Mouse (Mus musculus): Measurements from ENCODE around the gene Gm26992.

Gm26992 gene

DNA sequence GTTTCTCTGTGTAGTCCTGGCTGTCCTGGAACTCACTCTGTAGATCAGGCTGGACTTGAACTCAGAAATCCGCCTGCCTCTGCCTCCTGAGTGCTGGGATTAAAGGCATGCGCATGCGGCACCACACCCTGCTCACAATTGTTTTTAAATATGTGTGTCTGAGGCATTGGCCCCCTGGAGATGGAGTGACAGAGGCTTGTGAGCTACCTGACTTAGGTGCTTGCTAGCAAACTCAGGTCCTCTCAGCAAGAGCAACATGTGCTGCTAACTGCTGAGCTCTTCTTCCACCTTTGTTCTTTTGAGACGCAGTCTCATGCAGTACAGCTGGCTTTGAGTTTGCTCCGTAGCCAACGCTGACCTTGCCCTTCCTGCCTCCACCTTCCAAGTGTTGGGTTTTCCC is 31.0 kb downstream of the Gm26992 start:
- no peaks in the 10 kb centered on the region for H3K36me3 ChIP-seq (ENCODE audit: control insufficient read depth, insufficient read depth, low read length, poor library complexity, severe bottlenecking)
- H3K27me3 ChIP-seq (ENCODE audit: control insufficient read depth, insufficient read depth, low read length, poor library complexity, severe bottlenecking): no peaks in the 10 kb centered on the region

DNA sequence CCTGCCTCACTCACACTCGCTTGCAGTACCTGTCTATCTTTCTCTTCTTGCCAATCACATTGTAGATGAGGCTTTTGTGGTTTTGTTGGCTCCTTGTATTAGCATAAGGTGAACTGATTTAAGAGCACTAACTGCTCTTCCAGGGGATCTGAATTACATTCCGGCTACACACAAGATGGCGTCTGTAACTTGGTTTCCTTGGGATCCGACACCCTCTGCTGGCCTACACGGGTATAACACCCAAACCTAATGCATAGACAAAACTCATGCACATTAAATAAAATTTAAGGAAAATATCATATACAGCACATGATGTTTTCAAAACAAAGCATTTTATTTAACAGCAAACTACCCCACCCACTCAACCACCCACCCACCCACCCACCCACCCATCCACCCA is 38.2 kb downstream of the Gm26992 start:
- DNase-seq (ENCODE audit: low read depth, low spot score): no peak
- H3K36me3 ChIP-seq (ENCODE audit: control insufficient read depth, insufficient read depth, low read length, poor library complexity, severe bottlenecking): no peaks in the 10 kb centered on the region

More for the DNA sequence above, 31.0 kb downstream of the Gm26992 start:
- DNase-seq (ENCODE audit: low read depth, low spot score): no peak

DNA sequence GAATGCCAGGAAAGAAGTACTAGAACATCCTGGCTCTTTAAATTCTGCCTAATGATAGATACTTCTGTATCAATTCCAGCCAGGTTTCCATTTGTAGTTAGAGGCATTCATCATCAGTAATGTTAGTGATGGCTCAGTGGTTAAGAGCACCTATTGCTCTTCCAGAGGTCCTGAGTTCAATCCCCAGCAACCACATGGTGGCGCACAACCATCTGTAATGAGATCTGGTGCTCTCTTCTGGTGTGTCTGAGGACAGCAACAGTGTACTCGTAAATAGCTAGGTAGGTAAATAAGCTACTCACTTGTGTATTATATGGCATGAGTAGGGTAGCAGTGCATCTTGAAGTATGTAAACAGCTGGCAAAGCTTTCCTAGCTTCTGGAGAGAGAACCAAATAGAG is 47.2 kb downstream of the Gm26992 start:
- H3K36me3 ChIP-seq (ENCODE audit: control insufficient read depth, insufficient read depth, low read length, poor library complexity, severe bottlenecking): no peaks in the 10 kb centered on the region
- DNase-seq (ENCODE audit: low read depth, low spot score): no peak
- H3K27me3 ChIP-seq (ENCODE audit: control insufficient read depth, insufficient read depth, low read length, poor library complexity, severe bottlenecking): no peaks in the 10 kb centered on the region

More for the DNA sequence above, 38.2 kb downstream of the Gm26992 start:
- no peaks in the 10 kb centered on the region for H3K27me3 ChIP-seq (ENCODE audit: control insufficient read depth, insufficient read depth, low read length, poor library complexity, severe bottlenecking)

- Histone ChIP-seq H3K27me3 (ENCODE audit: control insufficient read depth, insufficient read depth, low read length, poor library complexity, severe bottlenecking) (no peaks in the 10 kb centered on the region), H3K36me3 (ENCODE audit: control insufficient read depth, insufficient read depth, low read length, poor library complexity, severe bottlenecking) (no peaks in the 10 kb centered on the region)
- no peak for DNase-seq (ENCODE audit: low read depth, low spot score)
These were observed 50.5 kb downstream of the Gm26992 start for GRCm38 (mm10) chrX:103472346-103472745.

DNA sequence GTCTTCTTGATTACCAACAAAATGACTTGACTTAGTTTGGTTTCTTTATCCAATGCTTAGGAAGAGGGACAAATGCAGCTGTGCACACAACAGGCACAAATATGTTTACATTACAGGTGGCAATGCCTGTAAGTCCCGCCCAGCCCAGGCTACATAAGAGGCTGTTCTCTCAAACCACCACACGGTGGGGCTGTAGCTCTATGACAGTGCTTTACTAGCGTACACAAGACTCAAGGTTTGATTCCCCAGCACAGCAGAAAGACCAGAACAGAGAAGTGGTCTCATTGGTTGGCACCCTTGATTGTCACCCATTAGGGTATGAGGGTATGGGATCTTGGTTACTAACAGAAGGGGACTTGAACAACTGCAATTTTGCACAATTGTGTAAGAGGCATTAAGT is 55.7 kb downstream of the Gm26992 start:
- peak; percentile 84 for DNase-seq (ENCODE audit: low read depth, low spot score)
- no peaks in the 10 kb centered on the region for H3K36me3 ChIP-seq (ENCODE audit: control insufficient read depth, insufficient read depth, low read length, poor library complexity, severe bottlenecking)

GRCm38 (mm10) chrX:103481243-103482096 is 59.7 kb downstream of the Gm26992 start:
- H3K27me3 ChIP-seq (ENCODE audit: control insufficient read depth, insufficient read depth, low read length, poor library complexity, severe bottlenecking): no peaks in the 10 kb centered on the region
- no peaks in the 10 kb centered on the region for H3K36me3 ChIP-seq (ENCODE audit: control insufficient read depth, insufficient read depth, low read length, poor library complexity, severe bottlenecking)
- no peak for DNase-seq (ENCODE audit: low read depth, low spot score)

More for the DNA sequence above, 55.7 kb downstream of the Gm26992 start:
- no peaks in the 10 kb centered on the region for H3K27me3 ChIP-seq (ENCODE audit: control insufficient read depth, insufficient read depth, low read length, poor library complexity, severe bottlenecking)

DNA sequence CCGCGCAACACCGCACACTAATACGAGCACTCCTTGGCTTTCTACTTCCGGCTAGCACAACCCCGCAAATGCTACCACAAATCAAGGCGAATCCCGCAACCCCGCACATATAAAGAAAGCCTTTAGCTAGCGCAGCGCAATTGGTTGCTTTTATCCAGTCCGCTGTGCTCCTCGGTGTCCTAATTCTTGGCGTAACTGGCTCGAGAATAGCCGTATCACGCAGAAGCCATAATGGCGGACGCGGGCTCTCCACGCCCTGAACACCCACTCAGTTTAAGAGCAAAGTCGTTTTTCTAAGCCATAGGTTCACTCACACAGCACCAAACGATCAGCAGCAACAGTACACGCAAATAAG is 60.3 kb downstream of the Gm26992 start:
- Histone ChIP-seq H3K36me3 (ENCODE audit: control insufficient read depth, insufficient read depth, low read length, poor library complexity, severe bottlenecking) (no peaks in the 10 kb centered on the region), H3K27me3 (ENCODE audit: control insufficient read depth, insufficient read depth, low read length, poor library complexity, severe bottlenecking) (no peaks in the 10 kb centered on the region)
- DNase-seq (ENCODE audit: low read depth, low spot score): no peak

GRCm38 (mm10) chrX:103483047-103483446 is 61.2 kb downstream of the Gm26992 start:
- DNase-seq (ENCODE audit: low read depth, low spot score): no peak
- Histone ChIP-seq H3K27me3 (ENCODE audit: control insufficient read depth, insufficient read depth, low read length, poor library complexity, severe bottlenecking) (no peaks in the 10 kb centered on the region), H3K36me3 (ENCODE audit: control insufficient read depth, insufficient read depth, low read length, poor library complexity, severe bottlenecking) (no peaks in the 10 kb centered on the region)

DNA sequence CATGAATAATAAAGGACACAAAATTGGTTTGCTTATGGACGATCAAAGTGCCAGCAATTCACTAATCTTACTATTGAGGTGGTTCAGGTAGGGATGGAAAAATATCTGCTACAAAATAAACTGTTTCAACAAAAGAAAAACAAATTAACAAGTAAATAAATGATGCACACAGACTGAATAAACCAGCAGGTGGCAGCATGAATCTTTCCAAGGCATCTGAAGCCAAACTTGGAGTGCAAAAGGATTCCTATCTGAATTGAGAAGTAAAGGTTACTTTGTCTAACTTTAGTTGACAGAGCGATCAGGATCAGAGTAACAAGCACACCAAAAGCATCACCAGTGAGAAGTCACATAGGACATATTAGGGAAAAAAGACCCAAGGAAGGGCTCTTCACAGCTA is 62.2 kb downstream of the Gm26992 start:
- no peaks in the 10 kb centered on the region for H3K27me3 ChIP-seq (ENCODE audit: control insufficient read depth, insufficient read depth, low read length, poor library complexity, severe bottlenecking)
- DNase-seq (ENCODE audit: low read depth, low spot score): peak; percentile 67

DNA sequence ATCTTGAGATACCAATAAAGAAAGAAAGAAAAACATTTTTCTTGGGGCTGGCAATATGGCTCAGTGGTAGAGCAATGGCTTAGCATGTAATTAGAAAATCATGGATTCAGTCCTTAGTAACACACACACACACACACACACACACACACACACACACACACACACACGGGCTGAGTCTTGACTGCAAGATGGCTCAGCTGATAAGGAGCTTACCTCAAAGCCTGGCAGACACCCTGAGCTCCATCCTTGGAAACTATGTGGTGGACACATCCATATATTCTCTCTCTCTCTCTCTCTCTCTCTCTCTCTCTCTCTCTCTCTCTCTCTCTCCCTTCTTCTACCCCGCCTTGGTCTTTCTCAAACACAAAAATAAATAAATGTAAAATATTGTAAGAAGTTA is 69.0 kb downstream of the Gm26992 start:
- H3K36me3 ChIP-seq (ENCODE audit: control insufficient read depth, insufficient read depth, low read length, poor library complexity, severe bottlenecking): no peaks in the 10 kb centered on the region
- no peaks in the 10 kb centered on the region for H3K27me3 ChIP-seq (ENCODE audit: control insufficient read depth, insufficient read depth, low read length, poor library complexity, severe bottlenecking)
- DNase-seq (ENCODE audit: low read depth, low spot score): no peak

More for the DNA sequence above, 62.2 kb downstream of the Gm26992 start:
- H3K36me3 ChIP-seq (ENCODE audit: control insufficient read depth, insufficient read depth, low read length, poor library complexity, severe bottlenecking): no peaks in the 10 kb centered on the region

DNA sequence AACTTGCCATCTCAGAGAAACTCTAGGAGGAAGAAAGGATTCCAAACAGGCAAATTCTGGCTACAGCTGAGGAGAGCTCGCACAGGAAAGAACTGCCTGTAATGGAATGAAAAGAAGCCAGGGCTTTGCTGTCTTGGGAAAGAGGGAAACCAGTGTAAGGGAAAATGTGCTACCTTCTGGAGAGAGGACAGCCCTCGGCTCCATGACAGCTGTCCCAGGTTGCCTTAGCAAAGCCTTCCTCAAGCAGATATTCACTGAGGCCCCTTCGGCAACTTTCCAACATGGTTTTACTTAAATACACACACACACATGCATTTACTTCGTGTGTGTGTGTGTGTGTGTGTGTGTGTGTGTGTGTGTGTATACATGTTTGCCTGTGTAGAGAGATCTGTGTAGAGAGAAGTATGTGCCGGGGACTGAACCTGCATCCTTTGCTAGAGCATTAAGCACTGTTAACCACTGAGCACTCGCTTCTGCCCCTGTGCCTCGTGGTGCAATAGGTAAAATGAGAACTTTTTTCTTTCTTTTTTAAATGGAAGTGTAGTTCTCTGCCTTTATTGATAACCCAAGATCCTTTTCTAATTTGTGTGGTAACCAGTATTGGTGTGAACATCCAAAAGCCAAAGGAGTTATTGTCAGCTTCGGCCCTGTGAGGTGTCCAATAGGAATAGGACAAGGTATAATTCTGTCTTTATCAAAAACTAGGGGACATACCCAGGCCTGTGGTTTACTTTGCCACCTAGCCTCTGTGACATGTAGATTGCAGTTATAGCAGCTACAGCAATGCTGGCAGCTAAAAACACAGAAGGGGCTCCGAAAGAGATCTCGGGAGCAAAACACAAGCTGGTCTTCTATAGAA is 70.8 kb downstream of the Gm26992 start:
- peak; percentile 5 for DNase-seq (ENCODE audit: low read depth, low spot score)
- H3K36me3 ChIP-seq (ENCODE audit: control insufficient read depth, insufficient read depth, low read length, poor library complexity, severe bottlenecking): no peaks in the 10 kb centered on the region

DNA sequence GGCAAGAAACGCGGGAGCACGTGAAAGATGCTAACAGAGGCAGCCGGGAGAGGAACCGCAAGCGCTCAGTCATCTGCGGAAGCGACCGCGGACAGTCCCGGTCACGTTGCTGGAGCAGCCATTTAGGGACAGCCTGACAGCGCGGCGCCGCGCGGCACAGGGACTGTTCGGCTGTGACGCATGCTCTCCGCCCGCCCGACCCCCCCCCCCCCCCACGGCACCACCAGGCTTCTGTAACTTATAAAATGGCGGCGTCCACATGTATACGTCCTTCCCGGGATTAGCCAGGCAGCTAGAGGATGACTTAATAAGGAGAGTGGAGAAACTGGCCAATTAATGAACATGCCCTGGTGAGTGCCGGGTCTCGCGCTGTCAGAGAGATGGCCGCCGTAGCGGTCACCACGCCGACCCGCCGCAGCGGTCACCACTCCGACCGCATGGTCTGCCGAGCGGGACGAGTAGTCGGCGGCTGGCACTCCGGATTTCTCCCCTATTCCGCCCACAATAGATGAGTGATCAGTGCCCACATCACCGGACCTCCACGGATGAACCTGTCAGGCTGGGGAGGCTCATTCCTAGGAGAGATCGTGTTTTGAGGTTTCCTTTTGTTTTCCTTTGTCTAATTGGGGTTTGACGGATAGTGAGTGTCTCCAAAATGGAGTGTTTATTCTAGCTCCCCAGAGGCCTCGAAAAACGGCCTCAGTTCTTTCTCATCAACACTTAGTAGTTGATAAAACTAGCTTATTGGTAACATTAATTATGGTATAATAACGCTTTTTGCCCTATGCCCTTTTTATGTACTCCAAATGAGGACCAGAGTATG is 71.8 kb downstream of the Gm26992 start:
- DNase-seq (ENCODE audit: low read depth, low spot score): peak; percentile 87
- Histone ChIP-seq H3K27me3 (ENCODE audit: control insufficient read depth, insufficient read depth, low read length, poor library complexity, severe bottlenecking) (no peaks in the 10 kb centered on the region), H3K36me3 (ENCODE audit: control insufficient read depth, insufficient read depth, low read length, poor library complexity, severe bottlenecking) (peaks cover 2% of the 10 kb centered on the region; the same call in 1 of the 2 replicates)

More for the DNA sequence above, 70.8 kb downstream of the Gm26992 start:
- no peaks in the 10 kb centered on the region for H3K27me3 ChIP-seq (ENCODE audit: control insufficient read depth, insufficient read depth, low read length, poor library complexity, severe bottlenecking)

DNA sequence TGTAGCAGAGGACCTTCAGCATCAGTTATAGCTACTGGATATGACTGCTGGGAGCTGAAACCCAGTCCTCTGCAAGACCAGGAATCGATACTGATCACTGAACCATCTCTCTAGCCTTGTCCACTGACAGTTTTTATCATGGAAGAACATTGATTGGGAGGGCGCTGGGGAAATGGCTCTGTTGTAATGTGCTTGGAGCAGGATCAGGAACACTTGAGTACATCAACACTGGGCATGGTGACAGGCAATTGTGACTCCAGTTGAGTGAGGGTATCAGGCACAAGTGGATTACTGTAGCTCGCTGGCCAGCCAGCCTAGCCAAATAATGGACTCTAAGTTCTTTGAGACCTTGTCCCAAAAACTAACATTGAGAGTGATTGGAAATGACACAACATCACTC is 77.6 kb downstream of the Gm26992 start:
- H3K27me3 ChIP-seq (ENCODE audit: control insufficient read depth, insufficient read depth, low read length, poor library complexity, severe bottlenecking): no peaks in the 10 kb centered on the region
- H3K36me3 ChIP-seq (ENCODE audit: control insufficient read depth, insufficient read depth, low read length, poor library complexity, severe bottlenecking): peaks cover 2% of the 10 kb centered on the region; the same call in 1 of the 2 replicates
- DNase-seq (ENCODE audit: low read depth, low spot score): no peak

DNA sequence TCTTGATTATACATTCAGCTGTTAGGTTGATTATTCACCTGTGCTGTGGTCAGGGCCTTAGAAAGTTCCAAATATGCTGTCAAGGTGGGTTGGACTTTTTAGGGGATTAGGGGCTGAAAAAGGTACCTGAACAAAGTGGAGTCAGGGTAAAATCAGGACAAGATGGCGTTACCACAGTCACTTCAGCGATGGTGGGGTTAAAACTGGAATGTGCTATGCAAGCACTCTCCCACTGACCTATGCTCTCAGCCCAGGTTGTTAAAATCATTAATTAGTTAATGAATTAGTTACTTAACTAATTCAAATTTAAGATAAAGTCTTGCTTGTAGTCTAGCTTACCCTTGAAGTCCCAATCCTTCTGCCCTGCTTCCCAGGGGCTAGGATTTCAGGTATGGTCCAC is 78.3 kb downstream of the Gm26992 start:
- peaks cover 2% of the 10 kb centered on the region; the same call in 1 of the 2 replicates for H3K36me3 ChIP-seq (ENCODE audit: control insufficient read depth, insufficient read depth, low read length, poor library complexity, severe bottlenecking)
- H3K27me3 ChIP-seq (ENCODE audit: control insufficient read depth, insufficient read depth, low read length, poor library complexity, severe bottlenecking): no peaks in the 10 kb centered on the region
- no peak for DNase-seq (ENCODE audit: low read depth, low spot score)
